Mouse (Mus musculus) kidney, adult 2 months (tissue): ENCODE results near the gene Adk.

Experiments
- CTCF ChIP-seq: fragments of 200-500 bp; conservative IDR thresholded peaks from 2 replicates; pipeline ENCODE4 v1.5.1; 2011; ENCODE audit warnings: low read depth, mild to moderate bottlenecking, control low read depth, low read length, moderate library complexity, mixed read lengths; ENCODE audit not compliant: insufficient read depth, insufficient read length
- POLR2A ChIP-seq: fragments of 200-500 bp; IDR thresholded peaks from one replicate; pipeline ENCODE4 v1.6.1; 2011; ENCODE audit warnings: low read depth, low read length, control low read depth

DNA sequence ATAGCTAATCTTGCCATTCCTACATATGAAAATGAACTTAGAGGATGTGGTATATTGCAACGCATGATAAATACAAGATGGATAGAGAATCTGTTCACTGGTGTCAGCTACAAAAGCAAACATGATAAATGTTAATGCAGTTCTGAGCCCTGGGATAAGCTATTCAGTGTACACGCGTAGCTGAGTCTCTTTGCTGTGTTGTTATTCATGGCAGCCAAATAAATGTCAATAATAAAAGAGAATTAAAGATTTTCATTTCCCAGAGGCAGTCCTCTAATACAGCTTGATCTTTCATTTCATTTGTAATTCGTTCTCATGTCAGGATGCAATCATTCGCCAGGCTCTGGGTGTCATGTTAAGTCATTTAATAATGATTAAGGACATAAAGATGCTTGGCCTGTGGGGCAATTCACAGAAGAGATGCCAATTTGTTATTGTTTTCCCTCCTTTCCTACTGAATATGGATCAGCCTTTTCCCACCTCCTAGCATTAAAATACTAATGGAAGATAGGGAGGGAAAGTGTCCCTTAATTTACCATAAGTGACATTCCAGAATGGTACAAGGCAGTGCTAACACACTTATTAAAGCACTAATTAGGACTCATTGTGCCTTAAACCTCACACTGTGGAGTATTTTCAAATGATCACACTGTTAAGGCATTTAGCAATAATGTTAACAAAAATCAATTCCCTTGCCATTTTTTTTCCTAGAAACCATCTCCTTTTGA, 331.5 kb downstream of the Adk start:
- TF ChIP-seq CTCF = no peak
- TF ChIP-seq POLR2A = no peak
